Mouse (Mus musculus) embryonic fibroblast, embryonic 13.5 days (primary cell): ENCODE data around the gene Cox14. TPM values are rescaled to one million over a fixed set of nuclear protein-coding genes. Genes with fewer than 3 reads are reported as not detected.
A peak's percentile ranks its signal among the peaks of the same experiment; 100 is the strongest.
"Not testable (repeated sequence)": the region's sequence is repeated elsewhere in the genome, so short reads cannot be mapped to it uniquely, and the experiment has no call there.

Source experiments
- H3K27ac ChIP-seq: 2 replicates; pipeline ENCODE4 v1.5.1; 2012; ENCODE audit warnings: low read length, control low read depth, inconsistent platforms; ENCODE audit not compliant: insufficient read depth
- H3K4me1 ChIP-seq: 2 replicates; pipeline ENCODE4 v1.6.1; 2011; ENCODE audit warnings: low read length; ENCODE audit not compliant: control insufficient read depth, insufficient read depth
- H3K4me3 ChIP-seq: 2 replicates; pipeline ENCODE4 v1.5.1; 2011; ENCODE audit warnings: mild to moderate bottlenecking, control low read depth, low read length; ENCODE audit not compliant: insufficient read depth
- CTCF ChIP-seq: IDR thresholded peaks from 2 replicates; pipeline ENCODE4 v1.5.1; 2011; ENCODE audit warnings: mild to moderate bottlenecking, control low read depth, low read length, moderate library complexity, borderline replicate concordance; ENCODE audit not compliant: insufficient read depth
- POLR2A ChIP-seq: IDR thresholded peaks from 2 replicates; pipeline ENCODE4 v1.6.1; 2011; ENCODE audit warnings: low read depth, mild to moderate bottlenecking, control low read depth, low read length, moderate library complexity
- polyA plus RNA-seq: library from polyadenylated mRNA; stranded (reverse); fragments of >200 nt; gene quantifications from 2 replicates; pipeline ENCODE4 v1.2.4, GENCODE M21; 2011; ENCODE audit warnings: low read depth; ENCODE audit not compliant: missing spikeins, insufficient read length

Gene Cox14
- polyA plus RNA-seq, 1 experiment, result 58.2 TPM

GRCm38 (mm10) chr15:99754204-99754603, 28.8 kb downstream of the Cox14 start:
- H3K4me3 ChIP-seq, result no peak overlapping the region
- no peak overlapping the region for H3K27ac ChIP-seq
- TF ChIP-seq POLR2A, result no peak
- H3K4me1 ChIP-seq, result no peaks in the 10 kb centered on the region

- H3K4me3 ChIP-seq, result no peak overlapping the region
- H3K4me1 ChIP-seq, result peaks cover 3% of the 10 kb centered on the region; the same call in 1 of the 2 replicates
- no peak for TF ChIP-seq CTCF
- H3K27ac ChIP-seq, result no peak overlapping the region
Measured at GRCm38 (mm10) chr15:99767467-99767866, 42.0 kb downstream of the Cox14 start.

DNA sequence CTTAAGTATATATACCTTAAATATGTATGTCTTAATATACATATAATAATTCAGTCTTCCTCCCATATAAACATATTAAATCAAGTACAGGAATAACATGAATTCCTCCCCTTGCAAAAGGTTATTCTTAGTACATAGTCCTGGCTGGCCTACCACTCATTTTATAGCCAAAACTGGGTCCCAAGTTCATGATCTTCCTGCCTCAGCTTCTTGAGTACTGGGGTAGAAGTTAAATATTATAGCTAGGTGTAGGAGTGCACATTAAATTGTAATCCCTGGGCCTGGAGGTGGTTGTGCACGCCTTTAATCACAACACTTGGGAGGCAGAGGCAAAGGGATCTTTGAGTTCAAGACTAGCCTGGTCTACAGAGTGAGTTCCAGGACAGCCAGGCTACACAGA, 43.3 kb downstream of the Cox14 start:
- H3K4me3 ChIP-seq, result no peak overlapping the region
- no peak overlapping the region for H3K27ac ChIP-seq
- TF ChIP-seq POLR2A (no peak), CTCF (no peak)
- H3K4me1 ChIP-seq, result peaks cover 3% of the 10 kb centered on the region; the same call in 1 of the 2 replicates

GRCm38 (mm10) chr15:99771004-99771500, 45.6 kb downstream of the Cox14 start:
- Histone ChIP-seq H3K4me1 (peaks cover 3% of the 10 kb centered on the region; the same call in 1 of the 2 replicates), H3K4me3 (peak overlapping the region; percentile 76), H3K27ac (peak overlapping the region; percentile 64)
- TF ChIP-seq POLR2A (no peak), CTCF (no peak)

DNA sequence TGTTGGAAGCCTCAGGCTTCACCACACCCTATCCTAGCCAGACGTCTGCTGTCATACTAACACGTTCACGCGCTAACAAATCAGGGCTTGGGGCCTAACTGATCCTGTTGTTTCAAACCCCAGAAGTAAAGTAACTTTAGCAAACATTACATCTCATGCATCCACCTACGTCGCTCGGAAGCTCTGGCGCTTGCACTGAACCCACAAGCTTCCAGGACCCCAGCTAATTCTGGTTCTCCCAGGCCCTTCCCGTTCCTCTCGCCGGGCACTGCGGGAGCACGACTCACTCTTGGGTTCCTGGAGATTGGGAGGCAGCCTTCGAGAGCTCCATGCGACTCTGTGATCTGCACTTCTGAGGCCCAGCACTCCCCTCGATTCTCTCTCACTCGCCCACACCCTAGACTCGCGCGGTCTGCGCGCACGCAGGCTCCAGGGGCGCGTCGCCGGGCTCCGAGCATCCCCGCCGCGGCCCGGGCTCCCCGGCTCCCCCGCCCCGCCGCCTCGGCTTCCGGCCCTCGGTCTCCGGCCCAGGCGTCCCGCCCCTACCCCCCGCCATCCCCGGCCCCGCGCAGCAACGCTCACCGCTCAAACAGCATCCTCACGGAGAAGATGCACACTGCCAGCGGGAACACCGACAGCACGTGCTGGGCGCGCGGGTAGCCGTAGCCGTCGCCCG, 46.3 kb downstream of the Cox14 start:
- TF ChIP-seq POLR2A, result no peak; the same call in 1 of the 2 replicates
- TF ChIP-seq CTCF, result no peak
- Histone ChIP-seq H3K27ac (peak overlapping the region; percentile 64), H3K4me1 (peaks cover 3% of the 10 kb centered on the region; the same call in 1 of the 2 replicates), H3K4me3 (peak overlapping the region; percentile 76)

GRCm38 (mm10) chr15:99772277-99772880, 47.0 kb downstream of the Cox14 start:
- TF ChIP-seq CTCF (no peak), POLR2A (peak; percentile 99)
- H3K4me3 ChIP-seq, result peak overlapping the region; percentile 76
- peak overlapping the region; percentile 54 for H3K27ac ChIP-seq
- peaks cover 3% of the 10 kb centered on the region; the same call in 1 of the 2 replicates for H3K4me1 ChIP-seq

DNA sequence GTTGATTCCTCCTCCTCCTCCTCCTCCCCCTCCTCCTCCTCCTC, 47.3 kb downstream of the Cox14 start, which contains the start of gene Cers5:
Cers5 (minus strand) TSS at position 5 of the 44 bp plus-strand sequence.
- H3K4me1 ChIP-seq, result not testable (repeated sequence)
- peak within 1 kb of the TSS; percentile 76 for H3K4me3 ChIP-seq
- H3K27ac ChIP-seq, result peak within 1 kb of the TSS; percentile 64

DNA sequence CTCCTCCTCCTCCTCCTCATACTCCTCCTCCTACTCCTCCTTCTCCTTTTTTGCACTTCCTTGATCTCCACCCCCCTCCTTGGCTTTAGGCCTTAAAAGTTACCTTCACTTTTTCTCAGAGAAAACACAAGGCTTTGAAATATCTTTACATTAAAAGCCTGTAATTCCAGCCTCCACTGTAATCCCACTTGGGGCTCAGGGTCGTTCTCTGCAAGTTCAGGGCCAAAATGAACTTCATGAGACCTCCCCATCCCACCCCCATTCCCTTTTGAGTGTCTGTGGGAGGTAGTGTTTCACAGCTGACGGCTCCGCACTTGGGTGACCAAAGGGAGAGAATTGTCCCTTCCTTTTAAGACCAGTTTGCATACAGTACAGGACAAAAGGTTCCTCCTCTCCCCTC, 47.5 kb downstream of the Cox14 start:
- no peak for TF ChIP-seq POLR2A
- Histone ChIP-seq H3K4me1 (peaks cover 3% of the 10 kb centered on the region; the same call in 1 of the 2 replicates), H3K4me3 (no peak overlapping the region), H3K27ac (0 out of 2 replicates have a peak overlapping the region, but pooled peaks have one; percentile 35)

Other genes with a start within 250 kb of the Cox14 start
- gene Faim2, start 197.5 kb upstream of the Cox14 start, polyA plus RNA-seq, result 1.4 TPM in 1 of 2 replicates, not detected in the other
- gene Aqp2, start 146.6 kb upstream of the Cox14 start, polyA plus RNA-seq, result not detected in 2 replicates
- gene Aqp5, start 134.8 kb upstream of the Cox14 start, polyA plus RNA-seq, result 4.2 and 7.0 TPM in 2 replicates
- not detected in 2 replicates for gene Aqp6, start 124.2 kb upstream of the Cox14 start, polyA plus RNA-seq
- gene Racgap1, start 74.0 kb upstream of the Cox14 start, polyA plus RNA-seq, result 47.1 and 72.4 TPM in 2 replicates
- gene Asic1, start 55.2 kb upstream of the Cox14 start, polyA plus RNA-seq, result 0.65 and 1.0 TPM in 2 replicates
- 28.1 and 36.8 TPM in 2 replicates for gene Smarcd1, start 23.5 kb upstream of the Cox14 start, polyA plus RNA-seq
- gene Gm17349, start 20.1 kb upstream of the Cox14 start, polyA plus RNA-seq, result not detected in 2 replicates
- gene Gpd1, start 8.1 kb upstream of the Cox14 start, polyA plus RNA-seq, result 0.53 and 0.54 TPM in 2 replicates
- gene Cers5, start 47.3 kb downstream of the Cox14 start, polyA plus RNA-seq, result 75.9 and 82.1 TPM in 2 replicates
- gene Lima1, start 149.8 kb downstream of the Cox14 start, polyA plus RNA-seq, result 172 and 199 TPM in 2 replicates
- not detected in 2 replicates for gene Fam186a, start 241.4 kb downstream of the Cox14 start, polyA plus RNA-seq
- gene Larp4, start 244.4 kb downstream of the Cox14 start, polyA plus RNA-seq, result 50.3 and 61.0 TPM in 2 replicates